Mouse (Mus musculus): Measurements from ENCODE around the gene Eps8l1. TPM values are rescaled to one million over a fixed set of nuclear protein-coding genes. Genes with fewer than 3 reads are reported as not detected.

Eps8l1 gene
- 20.0 TPM for polyA plus RNA-seq (2017; shearing (Covaris generic))

GRCm38 (mm10) chr7:4460576-4461434, at the start of gene Eps8l1:
Eps8l1 (plus strand) TSS chr7:4460674.

GRCm38 (mm10) chr7:4445216-4445791, 15.2 kb upstream of the Eps8l1 start, which contains the start of gene Rdh13:
Rdh13 (minus strand) TSS chr7:4445649.

GRCm38 (mm10) chr7:4501558-4502397, 41.3 kb downstream of the Eps8l1 start, which contains the start of gene Ppp1r12c:
Ppp1r12c (minus strand) TSS chr7:4501680.

GRCm38 (mm10) chr7:4516332-4517050, 56.0 kb downstream of the Eps8l1 start, which contains the start of gene Tnnt1:
Tnnt1 (minus strand) TSS chr7:4516382.

GRCm38 (mm10) chr7:4524212-4524922, 63.9 kb downstream of the Eps8l1 start, which contains the start of gene Tnni3:
Tnni3 (minus strand) TSS chr7:4524229.

Other genes with a start within 250 kb of the Eps8l1 start
- gene Lilra5, start 222.9 kb upstream of the Eps8l1 start, polyA plus RNA-seq (2017; shearing (Covaris generic)) = not detected
- gene Ncr1, start 123.0 kb upstream of the Eps8l1 start, polyA plus RNA-seq (2017; shearing (Covaris generic)) = not detected
- not detected for gene Gp6, start 62.9 kb upstream of the Eps8l1 start, polyA plus RNA-seq (2017; shearing (Covaris generic))
- 4.9 TPM for gene Rdh13, start 15.0 kb upstream of the Eps8l1 start, polyA plus RNA-seq (2017; shearing (Covaris generic))
- gene Ppp1r12c, start 41.0 kb downstream of the Eps8l1 start, polyA plus RNA-seq (2017; shearing (Covaris generic)) = 168 TPM
- 5.3 TPM for gene Tnnt1, start 55.7 kb downstream of the Eps8l1 start, polyA plus RNA-seq (2017; shearing (Covaris generic))
- 0.47 TPM for gene Tnni3, start 63.6 kb downstream of the Eps8l1 start, polyA plus RNA-seq (2017; shearing (Covaris generic))
- gene Dnaaf3, start 71.8 kb downstream of the Eps8l1 start, polyA plus RNA-seq (2017; shearing (Covaris generic)) = 0.39 TPM
- 0.16 TPM for gene Syt5, start 86.9 kb downstream of the Eps8l1 start, polyA plus RNA-seq (2017; shearing (Covaris generic))
- not detected for gene Ptprh, start 143.4 kb downstream of the Eps8l1 start, polyA plus RNA-seq (2017; shearing (Covaris generic))
- gene Tmem86b, start 170.7 kb downstream of the Eps8l1 start, polyA plus RNA-seq (2017; shearing (Covaris generic)) = 11.1 TPM
- 300 TPM for gene Ppp6r1, start 198.3 kb downstream of the Eps8l1 start, polyA plus RNA-seq (2017; shearing (Covaris generic))
- gene Hspbp1, start 224.4 kb downstream of the Eps8l1 start, polyA plus RNA-seq (2017; shearing (Covaris generic)) = 77.3 TPM
- not detected for gene Brsk1, start 229.9 kb downstream of the Eps8l1 start, polyA plus RNA-seq (2017; shearing (Covaris generic))